Mouse (Mus musculus) 3134 (cell line): ENCODE data around the gene A530032D15Rik.
"Not testable (repeated sequence)": the region's sequence is repeated elsewhere in the genome, so short reads cannot be mapped to it uniquely, and the experiment has no call there.

ENCODE experiments used
- DNase-seq: peaks from one replicate; pipeline ENCODE4 v3.0.0-alpha.2; 2011; ENCODE audit warnings: low spot score; ENCODE audit not compliant: insufficient read length; ENCODE audit errors: extremely low read depth

A530032D15Rik gene

GRCm38 (mm10) chr1:85109753-85110152, at the start of gene A530032D15Rik:
A530032D15Rik (minus strand) TSS chr1:85109853.
- DNase-seq, result not testable (repeated sequence)

- not testable (repeated sequence) for DNase-seq
Measured at GRCm38 (mm10) chr1:85155151-85155550, 45.5 kb upstream of the A530032D15Rik start.

- DNase-seq, result not testable (repeated sequence)
Measured at GRCm38 (mm10) chr1:85133671-85134070, 24.0 kb upstream of the A530032D15Rik start.

GRCm38 (mm10) chr1:85121841-85122240, 12.2 kb upstream of the A530032D15Rik start:
- not testable (repeated sequence) for DNase-seq

GRCm38 (mm10) chr1:85118341-85118740, 8.7 kb upstream of the A530032D15Rik start:
- DNase-seq, result not testable (repeated sequence)

GRCm38 (mm10) chr1:85117537-85117936, 7.9 kb upstream of the A530032D15Rik start:
- DNase-seq, result not testable (repeated sequence)

- not testable (repeated sequence) for DNase-seq
Measured at GRCm38 (mm10) chr1:85114666-85115402, 5.2 kb upstream of the A530032D15Rik start.

GRCm38 (mm10) chr1:85114078-85114477, 4.4 kb upstream of the A530032D15Rik start:
- not testable (repeated sequence) for DNase-seq

DNA sequence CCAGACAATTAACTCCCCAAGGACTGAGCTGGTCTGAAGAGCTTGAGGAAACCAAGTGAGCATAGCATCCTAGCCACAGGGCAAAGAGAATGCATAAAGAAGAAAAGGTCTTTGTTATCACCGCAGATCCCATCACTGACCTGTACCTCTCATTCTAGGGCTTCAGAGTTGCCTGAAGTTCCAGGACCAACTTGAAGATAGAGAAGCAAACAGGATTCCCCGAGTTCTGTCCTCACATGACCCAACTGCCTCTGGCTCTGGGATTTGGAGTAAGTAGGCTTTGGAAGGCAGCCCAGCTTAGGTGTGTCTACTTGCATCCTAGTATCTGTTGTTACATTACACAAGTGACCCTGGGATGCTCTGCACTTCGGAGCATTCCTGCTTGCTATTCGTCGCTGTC, 3.2 kb upstream of the A530032D15Rik start:
- DNase-seq, result not testable (repeated sequence)

DNA sequence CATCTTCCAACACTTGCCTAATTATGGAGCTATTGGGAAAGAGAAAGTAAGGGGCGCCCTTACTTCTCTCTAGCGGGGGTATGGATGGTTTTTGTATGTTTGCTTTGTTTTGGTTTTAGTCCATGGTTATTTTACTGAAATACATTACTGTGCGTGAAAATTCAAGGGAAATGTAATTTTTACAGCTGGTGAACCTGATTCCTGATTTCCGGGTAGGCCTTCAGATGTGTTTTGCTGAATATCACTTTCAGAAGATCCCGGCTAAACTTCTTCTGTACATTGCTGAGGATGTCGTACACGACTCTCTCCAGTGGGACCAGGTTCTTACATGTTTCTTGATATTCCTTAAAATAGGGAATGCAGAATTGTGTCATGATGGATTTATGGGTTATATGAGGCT, 2.6 kb upstream of the A530032D15Rik start:
- not testable (repeated sequence) for DNase-seq

DNA sequence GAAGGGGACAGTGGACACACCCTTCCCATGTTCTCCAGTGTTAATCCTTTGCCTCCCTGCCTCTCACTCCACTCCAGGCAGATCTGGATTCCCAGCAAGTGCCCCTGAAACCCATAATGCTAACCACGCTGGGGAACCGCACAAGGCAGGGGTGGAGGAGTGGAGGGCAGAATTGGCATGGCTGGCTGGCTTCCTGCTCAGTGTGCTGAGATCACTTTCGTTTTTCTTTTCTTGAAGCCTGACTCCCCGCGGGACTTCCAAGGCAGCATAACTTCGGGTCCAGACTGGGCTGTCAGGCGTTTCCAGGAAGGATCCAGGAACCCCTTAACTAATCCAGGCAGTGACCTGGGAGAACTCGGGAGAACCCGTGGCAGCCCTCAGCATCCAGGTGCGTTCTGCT, 1.9 kb upstream of the A530032D15Rik start:
- DNase-seq, result peak; percentile 57

GRCm38 (mm10) chr1:85110876-85111275, 1.2 kb upstream of the A530032D15Rik start:
- DNase-seq, result not testable (repeated sequence)

DNA sequence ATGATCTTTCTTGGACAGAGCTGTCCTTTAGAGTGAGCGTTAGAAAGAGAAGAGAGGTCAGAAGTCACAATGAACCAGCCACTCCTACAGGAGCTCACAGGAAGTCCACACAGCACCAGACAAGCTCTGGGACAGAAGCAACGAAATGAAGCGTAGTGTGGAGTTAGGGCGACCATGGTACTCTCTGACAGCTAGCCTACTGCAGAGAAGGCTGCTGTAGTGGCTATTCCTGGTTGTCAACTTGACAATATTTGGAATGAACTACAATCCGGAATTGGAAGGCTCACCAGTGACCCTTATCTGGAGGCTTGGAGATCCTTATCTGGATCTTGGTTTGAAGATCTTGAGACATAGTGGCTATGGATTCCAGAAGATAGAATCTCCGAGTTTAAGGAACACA, 3.6 kb downstream of the A530032D15Rik start:
- DNase-seq, result not testable (repeated sequence)

GRCm38 (mm10) chr1:85105336-85105735, 4.3 kb downstream of the A530032D15Rik start:
- not testable (repeated sequence) for DNase-seq

- DNase-seq, result not testable (repeated sequence)
Measured at GRCm38 (mm10) chr1:85101754-85102153, 7.9 kb downstream of the A530032D15Rik start.

DNA sequence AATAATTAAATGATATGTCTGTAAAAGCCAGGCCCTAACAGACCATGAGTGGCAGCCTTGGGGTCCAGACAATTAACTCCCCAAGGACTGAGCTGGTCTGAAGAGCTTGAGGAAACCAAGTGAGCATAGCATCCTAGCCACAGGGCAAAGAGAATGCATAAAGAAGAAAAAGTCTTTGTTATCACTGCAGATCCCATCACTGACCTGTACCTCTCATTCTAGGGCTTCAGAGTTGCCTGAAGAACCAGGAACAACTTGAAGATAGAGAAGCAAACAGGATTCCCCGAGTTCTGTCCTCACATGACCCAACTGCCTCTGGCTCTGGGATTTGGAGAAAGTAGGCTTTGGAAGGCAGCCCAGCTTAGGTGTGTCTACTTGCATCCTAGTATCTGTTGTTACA, 9.8 kb downstream of the A530032D15Rik start, which contains the start of gene Gm10553:
Gm10553 (plus strand) TSS at position 301 of the 400 bp plus-strand sequence.
- DNase-seq, result not testable (repeated sequence)

DNA sequence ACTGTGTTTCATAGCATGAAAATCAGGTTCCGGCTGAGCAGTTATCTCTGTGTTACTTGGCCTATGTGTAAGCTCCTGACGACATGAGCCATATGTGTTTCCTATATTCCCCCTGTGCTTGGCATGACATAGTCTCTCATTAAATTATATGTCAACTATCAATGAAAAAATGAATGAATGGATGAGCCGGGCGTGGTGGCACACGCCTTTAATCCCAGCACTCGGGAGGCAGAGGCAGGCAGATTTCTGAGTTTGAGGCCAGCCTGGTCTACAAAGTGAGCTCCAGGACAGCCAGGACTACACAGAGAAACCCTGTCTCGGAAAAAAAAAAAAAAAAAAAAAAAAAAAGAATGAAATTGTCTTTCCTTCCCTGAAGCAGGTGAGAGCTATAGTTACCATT, 10.6 kb downstream of the A530032D15Rik start:
- not testable (repeated sequence) for DNase-seq

- DNase-seq, result not testable (repeated sequence)
Measured at GRCm38 (mm10) chr1:85093011-85093572, 16.6 kb downstream of the A530032D15Rik start.

- DNase-seq, result not testable (repeated sequence)
Measured at GRCm38 (mm10) chr1:85092169-85092568, 17.5 kb downstream of the A530032D15Rik start.

GRCm38 (mm10) chr1:85086211-85086610, 23.4 kb downstream of the A530032D15Rik start:
- not testable (repeated sequence) for DNase-seq

DNA sequence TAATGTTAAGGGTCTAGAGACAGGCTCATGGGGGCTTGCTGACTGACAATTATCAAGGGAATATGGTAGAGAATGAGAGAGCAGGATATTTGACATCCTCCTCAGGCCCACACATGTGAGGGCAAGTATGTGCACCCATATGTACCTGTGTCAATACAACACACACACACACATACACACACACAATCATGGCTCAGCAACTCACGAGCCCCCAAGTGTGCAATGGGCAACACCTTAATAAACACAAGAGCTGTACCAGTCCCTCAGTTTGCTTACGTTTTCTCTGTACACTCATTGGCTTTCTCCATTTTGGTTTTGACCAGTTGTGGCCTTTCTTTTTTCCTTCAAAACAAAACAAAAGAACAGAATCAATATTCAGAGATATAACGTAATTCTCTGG, 24.9 kb downstream of the A530032D15Rik start:
- not testable (repeated sequence) for DNase-seq

DNA sequence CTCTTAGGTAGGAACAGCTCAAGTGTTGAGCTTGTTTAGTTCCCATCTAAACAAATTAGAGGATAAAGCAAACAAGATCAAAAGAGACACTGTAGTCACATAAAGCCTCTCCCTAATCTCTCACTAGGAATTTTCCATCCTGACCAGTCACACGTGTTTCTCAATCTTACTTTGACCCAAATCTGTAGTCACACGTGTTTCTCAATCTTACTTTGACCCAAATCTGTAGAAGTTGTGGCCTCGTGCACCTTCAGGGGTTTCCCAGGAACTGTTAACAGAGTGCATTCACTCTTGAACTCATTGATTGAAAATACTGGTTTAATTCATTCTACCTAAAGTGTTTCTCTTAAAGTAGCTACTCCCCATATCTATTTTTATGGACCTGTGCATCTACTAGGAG, 36.6 kb downstream of the A530032D15Rik start:
- not testable (repeated sequence) for DNase-seq
